Mouse (Mus musculus): ENCODE data around the gene Pop7. TPM values are rescaled to one million over a fixed set of nuclear protein-coding genes. Genes with fewer than 3 reads are reported as not detected.

Pop7 gene
- polyA plus RNA-seq, 1 experiment from 2014 or later, result 54.3 TPM

- no peak overlapping the region for H3K4me3 ChIP-seq (ENCODE audit: low read depth, low read length)
- WGBS, result 48% methylated on average over 16 of the region's 16 CpGs
- peaks cover 92% of the 10 kb centered on the region for H3K36me3 ChIP-seq (ENCODE audit: insufficient read depth)
- H3K9ac ChIP-seq, result no peak overlapping the region
- H3K27me3 ChIP-seq (ENCODE audit: insufficient read depth, low read length), result no peaks in the 10 kb centered on the region
- TF ChIP-seq CTCF (IDR thresholded peaks at IDR 0.05; ENCODE audit: low read depth), result peak; percentile 23; the same call in 1 of the 2 replicates
- ATAC-seq (ENCODE audit: insufficient read depth), result no peak
- H3K9me3 ChIP-seq (ENCODE audit: low read depth, low read length), result no peaks in the 10 kb centered on the region
- DNase-seq, result peak; percentile 63
- peaks cover 3% of the 10 kb centered on the region; the same call in 1 of the 2 replicates for H3K4me1 ChIP-seq (ENCODE audit: insufficient read depth)
- H3K4me2 ChIP-seq, result no peak overlapping the region
- H3K27ac ChIP-seq (ENCODE audit: low read depth), result peak overlapping the region; percentile 33; the same call in 1 of the 2 replicates
These were observed 24.0 kb upstream of the Pop7 start for GRCm38 (mm10) chr5:137526192-137526936.

DNA sequence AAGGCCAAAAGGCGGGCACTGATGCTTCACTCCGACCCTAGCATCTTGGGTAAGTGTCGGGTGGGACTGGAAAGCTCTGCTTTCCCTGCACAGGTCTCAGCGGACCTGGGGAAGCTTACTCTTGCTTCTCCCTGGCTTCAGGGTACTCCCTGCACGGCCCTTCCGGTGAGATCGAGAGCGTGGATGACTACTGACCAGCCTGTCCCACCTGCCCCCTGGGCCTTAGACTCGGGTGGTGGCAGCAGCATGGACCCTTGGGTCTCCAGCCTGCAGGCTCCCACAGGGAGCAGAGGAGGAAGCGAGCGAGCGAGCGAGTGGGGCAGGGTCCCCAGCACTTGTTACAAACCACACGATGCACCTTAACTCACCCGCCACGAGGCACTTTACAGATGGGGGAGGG lies 23.2 kb upstream of the Pop7 start:
- Histone ChIP-seq H3K4me1 (ENCODE audit: insufficient read depth) (peaks cover 2% of the 10 kb centered on the region; the same call in 1 of the 2 replicates), H3K4me2 (no peak overlapping the region), H3K4me3 (ENCODE audit: low read depth, low read length) (no peak overlapping the region), H3K36me3 (ENCODE audit: insufficient read depth) (peaks cover 100% of the 10 kb centered on the region), H3K9me3 (ENCODE audit: low read depth, low read length) (no peaks in the 10 kb centered on the region), H3K9ac (peak overlapping the region; percentile 22; the same call in 1 of the 2 replicates), H3K27me3 (ENCODE audit: insufficient read depth, low read length) (no peaks in the 10 kb centered on the region), H3K27ac (ENCODE audit: low read depth) (no peak overlapping the region)
- no peak for DNase-seq
- 66% methylated on average over 16 of the region's 16 CpGs for WGBS
- ATAC-seq (ENCODE audit: insufficient read depth), result no peak
- no peak for TF ChIP-seq CTCF (IDR thresholded peaks at IDR 0.05; ENCODE audit: low read depth)

DNA sequence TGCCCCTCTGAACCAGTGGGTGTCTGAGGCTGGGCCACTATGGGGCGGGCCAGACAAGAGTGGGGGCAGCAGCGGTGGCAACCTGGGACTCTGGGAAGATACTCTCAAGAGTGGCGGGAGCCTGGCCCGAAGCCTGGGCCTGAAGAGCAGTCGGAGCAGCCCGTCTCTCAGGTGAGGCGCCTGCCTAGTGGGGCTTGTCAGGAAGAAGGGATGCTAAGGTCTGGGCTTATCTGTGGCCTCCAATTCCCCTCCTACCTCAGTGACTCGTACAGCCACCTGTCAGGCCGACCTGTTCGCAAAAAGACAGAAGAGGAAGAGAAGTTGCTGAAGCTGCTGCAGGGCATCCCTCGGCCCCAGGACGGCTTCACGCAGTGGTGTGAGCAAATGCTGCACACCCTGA lies 22.4 kb upstream of the Pop7 start:
- ATAC-seq (ENCODE audit: insufficient read depth) (no peak), DNase-seq (no peak)
- H3K4me2 ChIP-seq, result no peak overlapping the region
- no peaks in the 10 kb centered on the region for H3K9me3 ChIP-seq (ENCODE audit: low read depth, low read length)
- no peak overlapping the region for H3K4me3 ChIP-seq (ENCODE audit: low read depth, low read length)
- 76% methylated on average over 13 of the region's 13 CpGs for WGBS
- H3K27me3 ChIP-seq (ENCODE audit: insufficient read depth, low read length), result no peaks in the 10 kb centered on the region
- peaks cover 100% of the 10 kb centered on the region for H3K36me3 ChIP-seq (ENCODE audit: insufficient read depth)
- no peak overlapping the region for H3K9ac ChIP-seq
- no peaks in the 10 kb centered on the region for H3K4me1 ChIP-seq (ENCODE audit: insufficient read depth)
- no peak overlapping the region for H3K27ac ChIP-seq (ENCODE audit: low read depth)
- no peak for TF ChIP-seq CTCF (IDR thresholded peaks at IDR 0.05; ENCODE audit: low read depth)

DNA sequence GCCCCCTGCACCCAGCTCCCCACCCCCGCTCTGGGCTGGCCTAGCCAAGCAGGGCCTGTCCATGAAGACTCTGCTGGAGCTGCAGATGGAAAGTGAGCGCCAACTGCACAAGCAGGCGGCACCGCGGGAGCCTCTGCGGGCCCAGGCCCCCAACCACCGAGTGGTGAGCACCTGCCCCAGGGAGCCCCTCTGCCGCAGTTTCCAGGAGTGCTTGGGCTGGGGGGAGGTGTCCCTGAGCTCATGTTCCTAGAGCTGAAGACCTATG lies 21.9 kb upstream of the Pop7 start:
- Histone ChIP-seq H3K4me2 (no peak overlapping the region), H3K9me3 (ENCODE audit: low read depth, low read length) (no peaks in the 10 kb centered on the region), H3K4me3 (ENCODE audit: low read depth, low read length) (no peak overlapping the region), H3K36me3 (ENCODE audit: insufficient read depth) (peaks cover 100% of the 10 kb centered on the region), H3K9ac (no peak overlapping the region), H3K4me1 (ENCODE audit: insufficient read depth) (no peaks in the 10 kb centered on the region), H3K27ac (ENCODE audit: low read depth) (no peak overlapping the region), H3K27me3 (ENCODE audit: insufficient read depth, low read length) (no peaks in the 10 kb centered on the region)
- no peak for TF ChIP-seq CTCF (IDR thresholded peaks at IDR 0.05; ENCODE audit: low read depth)
- DNase-seq (no peak), ATAC-seq (ENCODE audit: insufficient read depth) (no peak)
- 82% methylated on average over 8 of the region's 8 CpGs for WGBS

GRCm38 (mm10) chr5:137523396-137524250 lies 21.3 kb upstream of the Pop7 start:
- no peak for DNase-seq
- H3K9ac ChIP-seq, result no peak overlapping the region
- no peak overlapping the region for H3K4me3 ChIP-seq (ENCODE audit: low read depth, low read length)
- no peak; the same call in 1 of the 2 replicates for TF ChIP-seq CTCF (IDR thresholded peaks at IDR 0.05; ENCODE audit: low read depth)
- H3K9me3 ChIP-seq (ENCODE audit: low read depth, low read length), result no peaks in the 10 kb centered on the region
- H3K4me2 ChIP-seq, result no peak overlapping the region
- no peaks in the 10 kb centered on the region for H3K27me3 ChIP-seq (ENCODE audit: insufficient read depth, low read length)
- H3K27ac ChIP-seq (ENCODE audit: low read depth), result no peak overlapping the region
- ATAC-seq (ENCODE audit: insufficient read depth), result no peak
- 75% methylated on average over 25 of the region's 25 CpGs for WGBS
- H3K4me1 ChIP-seq (ENCODE audit: insufficient read depth), result no peaks in the 10 kb centered on the region
- H3K36me3 ChIP-seq (ENCODE audit: insufficient read depth), result peaks cover 100% of the 10 kb centered on the region

DNA sequence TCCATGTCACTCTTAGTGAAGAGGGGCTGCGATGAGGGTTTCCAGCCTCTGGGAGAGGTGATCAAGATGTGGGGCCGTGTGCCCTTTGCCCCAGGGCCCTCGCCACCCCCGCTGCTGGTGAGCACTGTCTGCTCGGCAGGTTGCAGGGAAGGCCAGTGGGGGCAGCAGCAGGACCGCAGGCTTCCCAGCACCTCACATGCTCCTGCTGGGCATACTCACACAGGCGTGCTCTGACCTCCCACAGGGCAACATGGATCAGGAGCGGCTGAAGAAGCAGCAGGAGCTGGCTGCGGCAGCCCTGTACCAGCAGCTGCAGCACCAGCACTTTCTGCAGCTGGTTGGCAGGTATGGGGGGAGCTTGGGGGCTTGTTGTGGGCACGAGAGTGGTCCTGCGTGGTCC lies 20.4 kb upstream of the Pop7 start:
- no peak overlapping the region for H3K9ac ChIP-seq
- no peak overlapping the region for H3K4me2 ChIP-seq
- H3K4me1 ChIP-seq (ENCODE audit: insufficient read depth), result no peaks in the 10 kb centered on the region
- no peaks in the 10 kb centered on the region for H3K9me3 ChIP-seq (ENCODE audit: low read depth, low read length)
- H3K36me3 ChIP-seq (ENCODE audit: insufficient read depth), result peaks cover 99% of the 10 kb centered on the region
- TF ChIP-seq CTCF (IDR thresholded peaks at IDR 0.05; ENCODE audit: low read depth), result no peak
- 76% methylated on average over 11 of the region's 11 CpGs for WGBS
- H3K27ac ChIP-seq (ENCODE audit: low read depth), result no peak overlapping the region
- no peak overlapping the region for H3K4me3 ChIP-seq (ENCODE audit: low read depth, low read length)
- ATAC-seq (ENCODE audit: insufficient read depth) (no peak), DNase-seq (no peak)
- no peaks in the 10 kb centered on the region for H3K27me3 ChIP-seq (ENCODE audit: insufficient read depth, low read length)

- Histone ChIP-seq H3K9ac (no peak overlapping the region), H3K4me1 (ENCODE audit: insufficient read depth) (no peaks in the 10 kb centered on the region), H3K4me3 (ENCODE audit: low read depth, low read length) (no peak overlapping the region), H3K9me3 (ENCODE audit: low read depth, low read length) (no peaks in the 10 kb centered on the region), H3K4me2 (no peak overlapping the region), H3K27me3 (ENCODE audit: insufficient read depth, low read length) (no peaks in the 10 kb centered on the region), H3K36me3 (ENCODE audit: insufficient read depth) (peaks cover 97% of the 10 kb centered on the region), H3K27ac (ENCODE audit: low read depth) (no peak overlapping the region)
- no peak for DNase-seq
- WGBS, result 64% methylated on average over 9 of the region's 9 CpGs
- TF ChIP-seq CTCF (IDR thresholded peaks at IDR 0.05; ENCODE audit: low read depth), result no peak
- no peak for ATAC-seq (ENCODE audit: insufficient read depth)
These were observed 19.5 kb upstream of the Pop7 start for GRCm38 (mm10) chr5:137521861-137522260.

Data from lung, embryonic 14.5 days (tissue).